Mouse (Mus musculus) megakaryocyte, embryonic 14.5 days (primary cell): Measurements from ENCODE around the gene Entpd1. TPM values are rescaled to one million over a fixed set of nuclear protein-coding genes. Genes with fewer than 3 reads are reported as not detected.

Experiments
- H3K27me3 ChIP-seq: replicated peaks from 2 replicates; pipeline ENCODE3; 2012; ENCODE audit warnings: inconsistent platforms
- H3K36me3 ChIP-seq: replicated peaks from 2 replicates; pipeline ENCODE3; 2012; ENCODE audit warnings: low read length, inconsistent platforms, mixed read lengths
- H3K4me1 ChIP-seq: 2 replicates; pipeline ENCODE4 v1.6.1; 2012; ENCODE audit warnings: inconsistent platforms
- H3K4me3 ChIP-seq: replicated peaks from 2 replicates; pipeline ENCODE3; 2012; ENCODE audit warnings: moderate library complexity, mild to moderate bottlenecking, inconsistent platforms
- H3K9me3 ChIP-seq: 2 replicates; pipeline ENCODE4 v1.6.1; 2012; ENCODE audit warnings: inconsistent platforms
- FLI1 ChIP-seq: IDR thresholded peaks from 2 replicates; pipeline ENCODE4 v1.6.1; 2012; ENCODE audit warnings: low read length, inconsistent platforms, mixed read lengths
- GATA1 ChIP-seq: IDR thresholded peaks from 3 replicates; pipeline ENCODE4 v1.6.1; 2012; ENCODE audit warnings: mixed read lengths, low read length, inconsistent platforms, borderline replicate concordance
- polyA plus RNA-seq: library from polyadenylated mRNA; stranded (reverse); fragments of >175 nt; gene quantifications from 2 replicates; pipeline ENCODE4 v1.2.3, GENCODE M21; 2012; ENCODE audit warnings: low replicate concordance; ENCODE audit not compliant: insufficient read depth

Gene Entpd1
- polyA plus RNA-seq, 1 experiment: 1.9 TPM

DNA sequence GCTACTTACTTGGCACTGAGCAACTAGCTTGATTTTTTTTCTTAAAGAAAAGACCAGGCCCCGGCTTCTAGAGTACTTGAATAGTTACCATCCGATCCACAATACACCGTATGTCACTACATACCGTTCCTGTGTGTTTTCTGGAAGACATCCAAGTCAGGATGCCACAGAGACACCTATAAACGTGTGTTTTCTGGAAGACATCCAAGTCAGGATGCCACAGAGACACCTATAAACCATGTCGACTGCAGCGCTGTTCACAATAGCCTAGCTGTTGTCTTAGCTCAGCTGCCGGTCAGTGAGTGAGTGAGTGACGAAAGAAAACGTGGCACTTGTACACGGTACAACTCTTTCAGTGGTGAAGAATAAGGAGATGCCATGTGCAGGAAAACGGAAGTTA is 13.8 kb downstream of the Entpd1 start:
- Histone ChIP-seq H3K9me3 (no peaks in the 10 kb centered on the region), H3K4me1 (peaks cover 22% of the 10 kb centered on the region), H3K4me3 (no peak overlapping the region), H3K27me3 (no peaks in the 10 kb centered on the region), H3K36me3 (no peaks in the 10 kb centered on the region)
- TF ChIP-seq GATA1 (no peak), FLI1 (no peak)

DNA sequence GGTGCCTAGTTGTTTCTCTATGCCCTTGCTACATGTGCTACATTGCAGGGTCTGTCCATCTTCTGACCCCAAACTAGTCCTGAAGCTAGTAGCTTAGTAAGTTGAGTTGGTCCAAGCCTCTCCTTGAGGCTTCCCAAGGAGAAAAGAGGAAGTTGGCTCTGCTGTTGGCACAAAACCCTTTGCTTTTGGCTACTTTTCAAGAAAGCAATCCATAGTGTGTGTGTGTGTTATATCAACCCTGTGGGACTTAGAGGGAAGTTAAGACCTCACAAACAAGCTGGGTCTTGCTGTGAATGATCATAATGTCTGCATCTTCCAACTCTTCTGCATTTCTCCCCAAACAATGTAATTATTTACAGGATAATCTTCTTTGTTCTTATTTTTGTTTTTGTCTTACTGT is 16.8 kb downstream of the Entpd1 start:
- Histone ChIP-seq H3K27me3 (no peaks in the 10 kb centered on the region), H3K4me3 (no peak overlapping the region), H3K9me3 (peaks cover 7% of the 10 kb centered on the region), H3K4me1 (peaks cover 32% of the 10 kb centered on the region), H3K36me3 (peaks cover 1% of the 10 kb centered on the region)
- TF ChIP-seq GATA1: no peak
- TF ChIP-seq FLI1: no peak

DNA sequence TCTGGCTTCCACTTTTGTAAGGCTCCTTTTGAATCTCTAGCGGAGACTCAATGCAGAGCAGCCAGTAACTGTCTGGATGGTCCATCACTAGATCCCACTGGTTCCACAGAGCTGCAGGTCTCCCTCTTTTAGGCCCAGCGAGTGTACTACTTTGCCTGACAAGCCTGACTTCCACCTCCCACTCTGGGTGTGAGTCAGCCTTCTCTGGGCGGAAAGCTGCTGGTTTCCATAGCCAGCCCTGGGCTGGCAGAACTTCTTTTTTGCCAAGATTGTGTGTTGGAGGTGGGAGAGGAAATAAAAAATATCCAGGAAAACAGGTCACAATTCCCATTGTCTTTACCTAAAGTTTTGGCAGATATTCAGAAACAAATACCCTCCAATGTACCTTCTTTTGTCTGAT is 17.9 kb downstream of the Entpd1 start:
- Histone ChIP-seq H3K4me3 (no peak overlapping the region), H3K27me3 (no peaks in the 10 kb centered on the region), H3K9me3 (peaks cover 16% of the 10 kb centered on the region), H3K36me3 (peaks cover 4% of the 10 kb centered on the region), H3K4me1 (peaks cover 32% of the 10 kb centered on the region)
- TF ChIP-seq GATA1: no peak
- TF ChIP-seq FLI1: no peak

DNA sequence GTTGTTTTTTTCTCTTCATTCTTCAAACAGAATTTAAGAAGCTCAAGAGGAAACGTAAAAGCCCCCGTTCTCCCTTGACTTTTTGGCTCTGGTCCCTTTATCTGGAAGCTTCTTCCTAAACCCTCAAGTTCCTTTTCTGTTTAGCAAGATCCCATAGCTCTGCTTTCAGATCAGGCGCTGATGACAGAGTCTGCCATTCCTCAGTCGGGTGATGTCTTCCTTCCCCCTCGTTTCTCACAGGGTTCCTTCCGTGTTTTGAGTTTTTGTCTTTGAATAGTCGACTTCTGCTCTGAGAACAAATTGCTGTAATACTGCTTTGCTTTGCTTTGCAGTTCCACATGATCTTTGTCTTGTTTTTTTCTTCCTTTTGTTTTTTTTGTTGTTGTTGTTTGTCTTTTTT is 18.4 kb downstream of the Entpd1 start:
- Histone ChIP-seq H3K4me1 (peaks cover 32% of the 10 kb centered on the region), H3K4me3 (no peak overlapping the region), H3K36me3 (peaks cover 4% of the 10 kb centered on the region), H3K27me3 (no peaks in the 10 kb centered on the region), H3K9me3 (peaks cover 18% of the 10 kb centered on the region)
- TF ChIP-seq FLI1 (no peak), GATA1 (no peak)

DNA sequence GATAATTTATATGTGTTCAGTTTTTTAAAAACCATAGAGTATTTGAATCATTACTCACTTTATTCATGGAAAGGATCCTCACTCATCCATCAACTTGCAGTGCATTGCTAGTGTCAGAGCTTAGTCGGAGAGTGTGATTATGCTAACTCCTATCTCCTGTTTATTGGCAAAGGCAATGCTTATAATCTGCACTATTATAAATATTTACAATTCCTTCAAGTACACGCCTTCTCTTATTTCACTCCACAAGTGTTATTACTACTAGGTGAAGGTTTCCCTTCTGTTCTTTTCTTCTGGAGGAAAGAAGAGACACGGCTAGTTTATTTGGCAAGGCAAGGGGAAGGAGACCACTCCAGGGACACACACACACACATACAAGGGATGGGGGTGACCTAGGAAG is 20.0 kb downstream of the Entpd1 start:
- peaks cover 4% of the 10 kb centered on the region for H3K36me3 ChIP-seq
- H3K4me1 ChIP-seq: peaks cover 35% of the 10 kb centered on the region
- H3K4me3 ChIP-seq: no peak overlapping the region
- peaks cover 18% of the 10 kb centered on the region for H3K9me3 ChIP-seq
- H3K27me3 ChIP-seq: no peaks in the 10 kb centered on the region
- no peak for TF ChIP-seq FLI1
- no peak for TF ChIP-seq GATA1

DNA sequence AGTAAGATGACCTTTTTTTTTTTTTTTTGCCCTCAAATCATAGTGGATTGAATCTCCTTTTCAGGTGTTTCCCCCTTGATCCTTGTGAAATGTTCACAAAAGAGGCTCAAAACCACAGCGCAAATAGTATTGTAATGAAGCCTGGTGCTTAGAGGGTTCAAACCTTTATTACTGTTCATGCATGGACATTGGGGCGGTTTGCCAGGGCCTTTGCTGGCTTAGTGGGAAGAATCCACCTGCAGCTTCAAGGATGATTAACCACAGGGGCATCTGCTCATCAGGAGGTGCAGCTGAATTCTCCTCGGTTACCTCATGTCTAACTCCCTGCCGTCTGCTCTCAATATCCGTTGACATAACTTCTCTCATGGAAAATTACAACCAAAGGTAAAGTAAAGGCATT is 20.5 kb downstream of the Entpd1 start:
- H3K4me3 ChIP-seq: no peak overlapping the region
- no peaks in the 10 kb centered on the region for H3K27me3 ChIP-seq
- peaks cover 18% of the 10 kb centered on the region for H3K9me3 ChIP-seq
- TF ChIP-seq FLI1 (no peak), GATA1 (no peak)
- peaks cover 4% of the 10 kb centered on the region for H3K36me3 ChIP-seq
- H3K4me1 ChIP-seq: peaks cover 40% of the 10 kb centered on the region

DNA sequence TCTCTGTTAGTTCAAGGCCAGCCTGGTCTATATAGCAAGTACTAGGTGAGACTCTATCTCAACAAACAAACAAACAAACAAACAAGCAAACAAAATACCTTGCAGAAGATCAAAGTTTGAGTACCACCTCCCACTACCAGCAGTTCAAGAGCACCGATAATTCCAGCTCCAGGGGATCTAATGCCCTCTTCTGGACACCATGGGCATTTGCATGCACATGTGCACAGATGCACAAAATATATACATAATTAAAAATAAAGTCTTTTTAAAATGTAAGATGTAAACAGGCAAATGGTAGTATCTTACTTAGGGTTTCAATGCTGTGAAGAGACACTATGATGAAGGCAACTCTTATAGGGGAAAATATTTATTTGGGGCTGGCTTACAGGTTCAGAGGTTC is 21.0 kb downstream of the Entpd1 start:
- peaks cover 4% of the 10 kb centered on the region for H3K36me3 ChIP-seq
- no peaks in the 10 kb centered on the region for H3K27me3 ChIP-seq
- peaks cover 18% of the 10 kb centered on the region for H3K9me3 ChIP-seq
- peaks cover 44% of the 10 kb centered on the region for H3K4me1 ChIP-seq
- no peak overlapping the region for H3K4me3 ChIP-seq
- TF ChIP-seq GATA1: no peak

DNA sequence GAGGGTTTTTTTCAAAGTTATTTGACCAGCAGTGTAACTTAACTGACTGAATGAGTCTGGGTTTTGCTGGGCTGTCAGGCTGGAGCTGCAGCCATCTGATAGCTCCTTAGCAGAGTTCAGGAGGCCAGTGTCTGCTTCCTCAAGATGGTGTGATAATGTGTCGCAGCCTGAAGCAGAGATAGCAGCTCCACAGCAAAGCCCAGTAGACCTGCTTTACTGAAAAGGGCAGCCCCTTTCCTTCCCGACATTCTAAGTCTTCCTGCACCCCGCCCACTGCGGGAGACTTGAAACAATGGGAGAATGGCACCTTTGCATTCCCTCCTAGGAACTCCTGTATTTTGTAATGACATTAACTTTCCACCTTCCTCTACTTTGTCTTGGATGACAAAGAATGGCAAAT is 24.9 kb downstream of the Entpd1 start:
- Histone ChIP-seq H3K4me1 (peaks cover 35% of the 10 kb centered on the region), H3K27me3 (no peaks in the 10 kb centered on the region), H3K9me3 (peaks cover 18% of the 10 kb centered on the region), H3K36me3 (peaks cover 4% of the 10 kb centered on the region), H3K4me3 (no peak overlapping the region)
- TF ChIP-seq FLI1 (no peak), GATA1 (no peak)

DNA sequence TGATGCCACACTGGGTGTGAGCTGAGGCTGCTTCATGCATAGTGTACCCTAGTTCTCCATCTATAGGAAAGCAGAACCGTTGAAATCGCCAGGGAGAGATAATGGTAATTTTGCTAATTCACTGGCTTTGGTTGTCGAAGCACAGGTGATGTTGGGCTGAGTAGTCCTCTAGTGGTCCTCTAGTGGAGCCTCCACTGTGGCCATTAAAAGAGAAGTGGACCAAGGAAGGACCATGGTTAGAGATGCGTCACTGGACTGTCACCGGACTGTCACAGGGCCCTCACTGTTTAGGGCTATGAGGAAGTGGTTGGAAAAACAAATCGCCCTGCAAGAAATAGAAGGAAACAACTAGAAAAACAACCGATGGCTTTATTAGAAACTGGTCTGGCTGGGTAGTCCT is 25.4 kb downstream of the Entpd1 start:
- H3K4me3 ChIP-seq: no peak overlapping the region
- H3K9me3 ChIP-seq: peaks cover 18% of the 10 kb centered on the region
- no peaks in the 10 kb centered on the region for H3K27me3 ChIP-seq
- peaks cover 32% of the 10 kb centered on the region for H3K4me1 ChIP-seq
- TF ChIP-seq FLI1: no peak
- TF ChIP-seq GATA1: no peak
- peaks cover 4% of the 10 kb centered on the region for H3K36me3 ChIP-seq

DNA sequence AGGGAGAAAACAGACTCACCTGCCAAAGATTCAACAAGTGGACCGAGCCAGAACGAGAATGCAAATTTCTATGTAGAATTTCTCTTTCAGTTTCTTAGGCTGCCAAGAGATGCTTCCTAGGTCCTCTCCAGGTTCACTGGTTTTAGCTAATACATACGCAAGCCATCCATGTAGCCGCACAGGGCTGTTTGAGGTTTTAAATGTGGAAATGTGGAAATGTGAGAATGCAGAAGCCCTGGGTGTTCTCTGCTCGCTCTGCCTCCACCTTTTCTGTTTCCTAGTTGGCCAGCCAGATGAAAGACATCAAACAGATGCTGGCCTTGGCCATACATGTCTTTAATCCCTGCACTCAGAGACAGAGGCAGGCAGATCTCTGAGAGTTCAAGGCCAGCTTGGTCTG is 26.4 kb downstream of the Entpd1 start:
- TF ChIP-seq FLI1 (no peak), GATA1 (no peak)
- H3K4me3 ChIP-seq: no peak overlapping the region
- H3K9me3 ChIP-seq: peaks cover 15% of the 10 kb centered on the region
- H3K27me3 ChIP-seq: no peaks in the 10 kb centered on the region
- H3K36me3 ChIP-seq: peaks cover 4% of the 10 kb centered on the region
- H3K4me1 ChIP-seq: peaks cover 32% of the 10 kb centered on the region

DNA sequence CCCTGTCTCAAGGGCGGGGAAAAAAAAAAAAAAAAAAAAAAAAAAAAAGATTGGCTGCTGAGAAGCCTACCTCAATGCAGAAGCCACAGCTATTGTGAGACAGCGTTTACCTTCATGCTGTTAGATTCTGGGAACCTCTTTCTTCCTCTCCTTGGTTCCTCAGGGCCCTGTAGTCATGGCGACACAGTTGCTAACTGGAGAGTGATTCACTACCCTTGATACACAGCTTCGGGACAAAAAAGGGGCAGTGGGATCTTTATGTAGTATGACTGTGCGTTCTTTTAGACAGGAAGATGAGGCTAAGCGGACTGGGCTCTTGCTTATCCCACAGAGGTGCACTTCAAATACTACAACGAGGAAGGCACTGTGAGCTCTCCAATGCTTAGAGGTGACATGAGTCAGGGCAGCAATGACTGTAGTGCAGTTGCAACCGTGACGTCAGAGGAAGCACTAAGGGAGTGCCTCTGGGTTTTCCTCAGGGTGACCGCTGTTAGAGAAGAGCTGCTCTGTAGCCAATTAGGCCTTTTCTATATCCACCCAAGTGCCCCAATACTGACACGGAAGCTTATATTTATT is 27.7 kb downstream of the Entpd1 start:
- Histone ChIP-seq H3K4me1 (peaks cover 36% of the 10 kb centered on the region), H3K27me3 (no peaks in the 10 kb centered on the region), H3K4me3 (no peak overlapping the region), H3K36me3 (no peaks in the 10 kb centered on the region), H3K9me3 (peaks cover 5% of the 10 kb centered on the region; the same call in 1 of the 2 replicates)
- TF ChIP-seq GATA1: no peak
